ENCODE assay signal across 9 mouse cellular contexts in genomic region chr7:132475069-132475468, GRCm38 (mm10).
DNase-seq lines count a peak whose midpoint lies in the region; ATAC-seq and TF ChIP-seq lines count a peak whose summit lies in the region.
"Had no signal": no experiment of that assay in that cellular context is flagged by ENCODE, and none has a peak within 500 bp of the region (broad histone marks: within the 10 kb centered on the region; RNA-seq: fewer than 3 reads in every experiment).

No protein-coding gene starts in this region.

- no peaks in the 10 kb centered on the region for H3K27me3 ChIP-seq in ES-Bruce4 (ENCODE audit: control insufficient read depth, insufficient read depth, low read length, poor library complexity, severe bottlenecking)
- H3K27me3 ChIP-seq in liver, embryonic 14.5 days (ENCODE audit: control insufficient read depth, insufficient read depth, low read length) = no peaks in the 10 kb centered on the region
- H3K27me3 ChIP-seq: hindbrain, embryonic 15.5 days had no signal

- no peaks in the 10 kb centered on the region for H3K4me1 ChIP-seq in ES-Bruce4 (ENCODE audit: control insufficient read depth, insufficient read depth, low read length)
- no peaks in the 10 kb centered on the region for H3K4me1 ChIP-seq in liver, embryonic 14.5 days (replicated peaks; ENCODE audit: control insufficient read depth in 2 of 2, insufficient read depth in 2 of 2, low read length in 1 of 2)

- peak; percentile 33; the same call in 1 of the 2 replicates for ATAC-seq in liver, embryonic 14.5 days (ENCODE audit: insufficient read depth)
- ATAC-seq in activated CD4-positive, CD25-positive, alpha-beta regulatory T cell, adult 4 months = no peak

- no peaks in the 10 kb centered on the region for H3K36me3 ChIP-seq in ES-Bruce4 (ENCODE audit: control insufficient read depth, insufficient read depth, low read length, poor library complexity, severe bottlenecking)
- no peaks in the 10 kb centered on the region for H3K36me3 ChIP-seq in liver, embryonic 14.5 days (replicated peaks; ENCODE audit: control insufficient read depth, insufficient read depth, low read depth)
- H3K36me3 ChIP-seq: hindbrain, embryonic 15.5 days had no signal

- WGBS in liver, embryonic 14.5 days (ENCODE audit: insufficient replicate concordance) = 13% methylated on average over 5 of the region's 5 CpGs

- TF ChIP-seq POLR2A in ES-Bruce4 (IDR thresholded peaks at IDR 0.05; ENCODE audit: insufficient read depth, low read length) = no peak

- H3K4me3 ChIP-seq in ES-Bruce4 (ENCODE audit: low read depth, low read length) = no peak overlapping the region
- H3K4me3 ChIP-seq in gastrocnemius, adult 2 months = no peak overlapping the region
- no peak overlapping the region for H3K4me3 ChIP-seq in liver, embryonic 14.5 days (ENCODE audit: insufficient read depth in 1 of 2, low read depth in 2 of 2, low read length in 2 of 2)
- H3K4me3 ChIP-seq: hindbrain, embryonic 15.5 days had no signal

- intact Hi-C loops in gastrocnemius, adult 2 months (cut with DNase I) = loop anchor here (1.0 to 2.0 kb wide), 3 partner anchors 76 to 249 kb away; no protein-coding TSS in a partner anchor

- H3K4me2 ChIP-seq in liver, embryonic 14.5 days (ENCODE audit: low read depth) = no peak overlapping the region
- H3K4me2 ChIP-seq: hindbrain, embryonic 15.5 days had no signal

- H3K27ac ChIP-seq in ES-Bruce4 (ENCODE audit: insufficient read depth, low read length) = no peak overlapping the region
- no peak overlapping the region for H3K27ac ChIP-seq in gastrocnemius, adult 2 months
- H3K27ac ChIP-seq in liver, embryonic 14.5 days = no peak overlapping the region
- H3K27ac ChIP-seq: hindbrain, embryonic 15.5 days had no signal

- TF ChIP-seq CTCF in ES-Bruce4 (IDR thresholded peaks at IDR 0.05; ENCODE audit: low read depth, low read length) = peak; percentile 78
- peak; percentile 91 for TF ChIP-seq CTCF in gastrocnemius, adult 2 months (IDR thresholded peaks at IDR 0.05)
- peak; percentile 80 for TF ChIP-seq CTCF in liver, embryonic 14.5 days (IDR thresholded peaks at IDR 0.05; ENCODE audit: low read depth)

- peak; percentile 85 to 86 for DNase-seq in B cell, adult 2 months
- DNase-seq in cerebellum, adult 18-20 months = peak; percentile 69 to 81
- DNase-seq in gastrocnemius, adult 2 months = peak; percentile 70
- DNase-seq in kidney, postnatal 36 days = peak; percentile 68 to 82
- DNase-seq in liver, embryonic 14.5 days (ENCODE audit: low read depth in 3 of 3, low spot score in 3 of 3) = no peak
- DNase-seq in right cerebral cortex, adult 2 months (ENCODE audit: low spot score in 2 of 2) = peak; percentile 76 to 77

- no peaks in the 10 kb centered on the region for H3K9me3 ChIP-seq in ES-Bruce4 (replicated peaks; ENCODE audit: control insufficient read depth, insufficient read depth, low read length, poor library complexity, severe bottlenecking)
- no peaks in the 10 kb centered on the region for H3K9me3 ChIP-seq in liver, embryonic 14.5 days (ENCODE audit: control insufficient read depth, low read length)
- H3K9me3 ChIP-seq: hindbrain, embryonic 15.5 days had no signal

- TF ChIP-seq EP300 in ES-Bruce4 (IDR thresholded peaks at IDR 0.05; ENCODE audit: insufficient read depth, low read depth, low read length) = no peak
- TF ChIP-seq EP300 in liver, embryonic 14.5 days (IDR thresholded peaks at IDR 0.05; ENCODE audit: low read depth) = no peak

- H3K9ac ChIP-seq in ES-Bruce4 (ENCODE audit: low read depth, poor library complexity, severe bottlenecking) = no peak overlapping the region
- H3K9ac ChIP-seq in liver, embryonic 14.5 days (replicated peaks) = no peak overlapping the region
- H3K9ac ChIP-seq: hindbrain, embryonic 15.5 days had no signal

Comparison
In these comparisons a context has a peak if more than half of its experiments do, and no peak if none do; other contexts are left out.
1. DNase-seq: peak in B cell, adult 2 months (2 of 2), cerebellum, adult 18-20 months (2 of 2), gastrocnemius, adult 2 months (single experiment), kidney, postnatal 36 days (2 of 2) and right cerebral cortex, adult 2 months (2 of 2); none in liver, embryonic 14.5 days (0 of 3).
2. Peak in every context shown above with its lines, with median percentiles within 50 percentile points of each other: CTCF ChIP-seq.